In the genomic region with DNA sequence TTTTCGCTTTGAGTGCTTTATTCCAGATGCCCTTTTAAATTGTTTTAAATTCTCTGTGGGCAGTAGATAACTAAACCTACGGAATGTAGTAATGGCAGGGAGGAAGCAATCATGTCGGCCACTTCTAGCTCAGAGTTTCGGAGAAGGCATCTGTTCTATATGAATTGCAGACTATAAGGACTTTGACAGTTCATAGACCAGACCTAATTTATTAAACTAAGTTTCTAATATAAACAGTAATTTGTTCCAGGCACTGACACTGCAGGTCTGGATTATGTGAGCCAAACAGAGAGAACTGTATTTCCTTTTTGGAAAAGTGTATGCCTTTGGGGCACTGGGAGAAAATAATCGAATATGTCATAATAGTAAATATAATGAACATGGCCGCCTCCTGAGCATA, we compare ENCODE assay signal across 14 mouse cellular contexts.
"Had no signal": no experiment of that assay in that cellular context is flagged by ENCODE, and none has a peak within 500 bp of the region (broad histone marks: within the 10 kb centered on the region; RNA-seq: fewer than 3 reads in every experiment).

No protein-coding gene starts in this region.

- H3K4me3 ChIP-seq: kidney, embryonic 15.5 days; liver, embryonic 13.5 days had no signal

- DNase-seq: kidney, adult 11 months; kidney, adult 8-10 months; kidney, postnatal 10 days; kidney, postnatal 36 days; layer of hippocampus, postnatal 36 days; left cerebral cortex, postnatal 4 days; liver, embryonic 13.5 days; lung, adult 2 months; lung, postnatal 14 days; lung, postnatal 4 days; midbrain, embryonic 14.5 days; thymus, postnatal 25 days had no signal

- H3K27ac ChIP-seq: kidney, embryonic 15.5 days; liver, embryonic 13.5 days had no signal

- H3K27me3 ChIP-seq: kidney, embryonic 15.5 days; liver, embryonic 13.5 days had no signal

- H3K4me2 ChIP-seq: kidney, embryonic 15.5 days; liver, embryonic 13.5 days; midbrain, embryonic 11.5 days had no signal

- H3K9me3 ChIP-seq: kidney, embryonic 15.5 days; liver, embryonic 13.5 days had no signal

- H3K36me3 ChIP-seq: kidney, embryonic 15.5 days; liver, embryonic 13.5 days had no signal

- H3K9ac ChIP-seq: kidney, embryonic 15.5 days; liver, embryonic 13.5 days had no signal

- H3K4me1 ChIP-seq: kidney, embryonic 15.5 days; liver, embryonic 13.5 days had no signal
